Mouse (Mus musculus): ENCODE data around the gene Cbs.
"Not testable (repeated sequence)": the region's sequence is repeated elsewhere in the genome, so short reads cannot be mapped to it uniquely, and the experiment has no call there.

The Cbs gene

DNA sequence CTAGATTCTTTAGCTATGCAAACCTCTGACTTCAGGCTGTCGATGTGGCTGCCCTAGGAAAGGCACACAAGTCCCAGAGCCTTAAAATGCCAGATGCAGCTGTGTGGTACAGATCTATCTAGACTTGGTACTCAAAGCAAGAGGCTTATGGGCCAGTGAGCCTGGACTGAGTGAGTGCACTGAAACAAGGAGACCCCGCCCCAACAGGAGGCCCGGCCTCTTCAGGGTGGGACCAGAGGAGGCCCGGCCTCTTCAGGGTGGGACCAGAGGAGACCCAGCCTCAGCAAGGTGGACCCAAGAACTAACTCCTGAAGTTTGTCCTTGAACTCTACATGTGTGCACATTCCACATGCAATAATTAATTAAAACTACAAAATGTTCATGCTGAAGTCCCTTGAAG, 5.9 kb upstream of the Cbs start:
- DNase-seq, result no peak

DNA sequence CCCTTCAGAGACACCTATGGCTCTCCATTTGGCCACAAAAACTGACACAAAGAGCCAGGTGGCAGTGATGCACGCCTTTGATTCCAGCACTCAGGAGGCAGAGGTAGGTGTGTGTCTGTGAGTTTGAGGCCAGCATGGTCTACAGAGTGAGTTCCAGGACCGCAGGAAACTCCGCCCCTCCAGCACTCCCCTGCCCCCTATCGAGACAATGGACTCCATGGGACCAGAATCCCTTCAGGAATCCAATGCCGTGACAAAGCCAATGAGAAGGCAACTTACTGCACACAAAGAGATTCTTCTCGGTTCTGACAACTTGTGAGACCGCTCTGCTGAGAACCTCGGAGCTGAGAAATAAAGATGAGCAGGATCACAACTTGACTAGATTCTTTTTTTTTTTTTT, 5.3 kb upstream of the Cbs start:
- no peak for DNase-seq

- no peak for DNase-seq
These were observed 2.6 kb upstream of the Cbs start for GRCm38 (mm10) chr17:31639651-31640050.

DNA sequence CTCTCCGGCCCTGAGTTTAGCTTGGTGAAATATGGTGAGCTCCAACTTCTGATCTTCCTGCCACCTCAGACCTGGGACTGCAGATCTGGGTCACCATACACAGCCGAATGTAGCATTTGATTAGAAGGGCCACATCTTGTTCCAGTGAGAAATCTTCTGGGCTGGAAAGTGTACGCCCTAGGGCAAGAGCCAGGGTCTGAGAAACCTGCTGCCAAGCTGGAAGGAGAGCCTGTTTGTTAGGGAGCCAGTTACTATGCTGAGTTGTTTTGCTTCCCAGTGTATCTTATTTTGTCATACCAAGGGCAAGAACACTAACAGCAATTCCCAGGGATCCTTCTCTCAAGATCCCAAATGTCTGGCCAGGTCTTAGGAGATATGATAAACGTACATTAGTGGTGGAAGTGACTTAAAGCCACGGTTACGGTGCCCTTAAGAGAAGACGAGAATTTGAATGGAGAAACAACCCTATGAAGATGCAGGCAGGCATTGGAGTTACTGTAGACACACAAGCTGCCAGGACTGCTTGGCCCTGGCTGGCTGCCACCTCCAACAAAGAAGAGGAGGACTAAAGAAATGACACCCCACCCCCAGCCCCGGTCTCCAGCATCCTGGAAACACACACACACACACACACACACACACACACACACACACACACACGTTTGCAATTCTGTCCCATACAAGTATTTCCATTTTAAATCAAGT, 980 bp upstream of the Cbs start:
- DNase-seq, result peak; percentile 54

- DNase-seq, result no peak
These were observed 629 bp downstream of the Cbs start for GRCm38 (mm10) chr17:31636277-31636941.

DNA sequence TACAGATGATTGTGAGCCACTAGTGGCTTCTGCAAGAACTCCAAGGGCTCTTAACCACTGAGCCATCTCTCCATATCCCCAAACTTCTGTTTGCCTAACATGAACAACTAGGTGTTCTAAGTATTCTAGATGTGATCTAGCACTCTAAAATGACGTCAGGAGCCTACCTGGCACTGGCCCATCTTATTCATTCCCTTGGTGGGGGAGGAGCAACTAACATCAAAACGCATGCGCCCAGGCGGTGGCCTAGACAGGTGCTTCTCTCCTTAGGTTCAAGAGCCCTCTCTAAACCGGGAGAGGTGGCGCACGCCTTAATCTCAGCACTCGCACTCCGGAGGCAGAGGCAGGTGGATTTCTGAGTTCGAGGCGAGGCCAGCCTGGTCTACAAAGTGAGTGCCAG, 1.3 kb downstream of the Cbs start:
- no peak for DNase-seq

DNA sequence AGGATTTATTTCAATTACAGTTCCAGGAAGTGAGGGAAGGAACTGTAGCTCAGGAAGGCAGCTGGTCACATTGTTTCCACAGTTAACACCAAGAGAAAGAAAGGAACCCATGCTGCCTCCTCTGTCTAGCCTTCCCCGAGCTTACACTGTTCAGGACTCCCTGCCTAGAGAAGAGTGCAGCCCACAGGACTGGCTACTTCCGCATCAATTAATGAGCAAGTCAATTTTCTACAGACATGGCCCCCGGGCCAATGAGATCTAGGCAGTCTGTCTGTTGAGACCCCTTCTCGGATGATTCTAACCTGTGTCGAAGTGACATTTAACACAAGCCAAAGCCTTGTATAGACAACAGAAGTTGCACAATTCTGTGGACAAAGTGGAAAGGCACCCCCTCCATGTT, 2.1 kb downstream of the Cbs start:
- no peak for DNase-seq

DNA sequence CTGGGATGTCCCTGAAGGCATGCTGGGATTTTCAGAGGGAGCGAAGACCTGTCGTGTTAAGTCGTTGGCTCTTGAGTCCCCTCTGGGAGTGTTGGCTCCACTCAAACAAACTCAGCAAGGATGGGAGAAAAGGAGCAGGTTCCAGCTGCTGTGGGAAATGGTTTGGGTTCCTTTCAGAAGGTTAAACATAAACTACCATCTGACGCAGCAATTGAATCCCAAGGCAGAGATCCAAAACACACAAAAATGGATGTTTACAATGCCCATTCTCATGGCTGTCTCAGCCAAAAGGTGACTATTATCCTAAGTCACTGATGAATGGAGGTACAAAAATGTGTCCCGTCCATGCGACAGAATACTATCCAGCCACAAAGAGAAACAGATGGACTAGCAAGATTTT, 4.0 kb downstream of the Cbs start:
- DNase-seq, result no peak

- no peak for DNase-seq
These were observed 5.8 kb downstream of the Cbs start for GRCm38 (mm10) chr17:31631081-31631800.

- no peak for DNase-seq
These were observed 9.1 kb downstream of the Cbs start for GRCm38 (mm10) chr17:31627961-31628360.

DNA sequence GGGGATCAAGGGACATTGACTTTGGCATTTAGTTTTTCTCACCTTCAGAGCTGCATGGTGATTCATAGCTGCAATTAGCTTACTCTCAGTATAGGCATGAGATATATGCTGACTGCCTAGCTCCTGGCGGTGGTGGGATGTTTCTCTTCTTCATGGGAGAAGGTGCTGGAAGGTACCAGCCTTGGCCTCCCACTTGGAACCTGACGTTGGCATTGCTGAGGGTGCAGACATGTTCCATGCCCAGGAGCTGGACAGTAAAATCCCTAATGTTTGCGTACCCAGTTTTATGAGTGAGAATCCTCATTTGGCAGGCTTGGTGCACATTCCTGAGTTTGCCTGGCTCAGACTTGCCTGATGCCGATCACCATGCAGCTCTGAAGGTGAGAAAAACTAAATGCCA, 13.9 kb downstream of the Cbs start:
- no peak for DNase-seq

GRCm38 (mm10) chr17:31613086-31613755, 23.8 kb downstream of the Cbs start:
- no peak for DNase-seq

DNA sequence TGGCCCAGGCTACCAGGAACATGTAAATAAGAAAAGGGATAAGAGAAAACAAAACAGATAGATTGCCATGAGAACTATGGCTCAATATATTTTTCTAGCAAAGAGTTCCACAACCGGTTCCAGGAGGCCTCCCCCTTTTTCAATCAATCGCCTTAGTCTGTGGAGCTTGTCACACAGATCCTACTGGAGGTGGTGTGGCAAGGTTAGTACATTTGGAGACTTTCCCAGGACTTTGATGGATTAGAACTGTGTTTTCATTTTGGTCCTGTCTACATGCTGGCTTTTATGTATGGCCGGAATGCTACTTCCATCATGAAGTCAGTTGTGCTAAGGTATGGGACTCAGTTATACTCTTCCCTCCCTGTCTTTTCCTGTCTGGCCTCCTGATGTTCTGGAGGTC, 27.1 kb downstream of the Cbs start:
- DNase-seq, result no peak

DNA sequence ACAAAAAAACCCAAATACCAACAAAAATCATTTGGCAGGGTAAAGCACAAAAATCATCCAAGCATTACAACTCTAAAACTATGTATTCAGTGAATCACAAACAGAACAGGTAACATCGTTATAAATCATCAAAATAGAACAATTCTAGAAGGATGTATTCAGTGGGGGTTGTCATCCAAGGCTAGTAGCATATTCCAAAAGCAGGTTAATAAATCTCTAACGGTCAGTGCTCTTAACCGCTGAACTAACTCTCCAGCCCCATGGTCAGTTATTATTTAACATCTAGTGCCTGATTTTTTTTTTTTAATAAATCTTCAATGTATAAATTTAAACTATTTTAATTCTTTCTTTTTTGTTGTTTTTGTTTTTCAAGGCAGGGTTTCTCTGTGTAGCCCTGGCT, 27.9 kb downstream of the Cbs start:
- DNase-seq, result not testable (repeated sequence)

DNA sequence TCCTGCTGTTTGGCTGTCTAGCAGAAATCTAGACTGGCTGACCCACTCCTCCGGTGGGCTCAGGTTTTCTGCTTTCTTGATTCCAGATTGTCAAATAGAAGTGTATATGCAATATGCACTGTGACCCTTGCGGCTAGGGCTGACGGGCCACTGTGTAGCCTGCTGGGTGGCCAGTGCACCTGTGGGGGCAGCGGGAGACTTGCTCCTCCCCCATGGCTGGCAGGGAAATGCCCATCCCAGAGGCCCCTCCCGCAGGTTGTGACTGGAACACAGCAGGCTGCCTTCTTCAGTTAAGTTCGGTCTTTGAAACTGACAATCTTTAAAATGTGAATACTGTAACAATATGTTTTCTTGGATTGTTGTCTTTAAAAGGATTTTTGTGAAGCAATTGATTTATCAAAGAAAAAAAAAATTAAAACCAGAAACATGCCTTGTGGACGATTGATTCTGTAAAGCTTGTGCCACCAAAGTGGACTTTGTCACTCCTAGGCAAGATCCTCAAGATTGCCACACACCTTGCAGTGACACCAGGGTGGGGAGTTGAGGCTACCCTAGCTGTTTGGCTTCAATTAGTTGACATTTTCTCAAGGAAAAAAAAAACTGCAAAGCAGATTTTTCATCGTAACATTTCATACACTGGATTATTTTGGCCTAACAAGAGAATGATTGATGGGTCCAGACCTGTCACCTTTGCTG, 29.6 kb downstream of the Cbs start:
- no peak for DNase-seq

GRCm38 (mm10) chr17:31606424-31606823, 30.6 kb downstream of the Cbs start:
- no peak for DNase-seq

GRCm38 (mm10) chr17:31598593-31598992, 38.4 kb downstream of the Cbs start:
- no peak for DNase-seq

- DNase-seq, result no peak
These were observed 39.1 kb downstream of the Cbs start for GRCm38 (mm10) chr17:31597957-31598356.

- peak; percentile 25 for DNase-seq
These were observed 42.0 kb downstream of the Cbs start for GRCm38 (mm10) chr17:31595077-31595476.

- no peak for DNase-seq
These were observed 42.4 kb downstream of the Cbs start for GRCm38 (mm10) chr17:31594590-31594989.

DNA sequence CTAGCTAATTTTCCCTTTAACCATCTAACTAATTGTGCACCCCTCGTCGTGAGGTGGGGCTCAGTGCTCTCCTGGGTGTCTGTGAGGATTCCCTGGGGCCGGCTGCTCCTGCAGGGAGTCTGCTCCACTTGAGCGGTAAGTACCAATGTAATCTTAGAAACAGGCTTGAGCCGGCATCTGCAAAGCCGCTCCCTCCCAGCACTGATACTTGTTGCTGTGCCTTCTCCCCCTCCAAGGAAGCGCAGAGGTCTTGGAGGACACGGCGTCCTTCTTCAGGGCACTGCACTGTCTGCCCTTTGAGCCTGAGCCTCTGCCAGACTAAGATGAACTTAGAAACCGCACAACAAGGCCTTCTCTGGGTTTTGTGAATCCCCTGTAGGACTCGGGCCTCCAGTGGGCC, 46.2 kb downstream of the Cbs start:
- no peak for DNase-seq

- DNase-seq, result no peak
These were observed 48.3 kb downstream of the Cbs start for GRCm38 (mm10) chr17:31588726-31589125.

GRCm38 (mm10) chr17:31588115-31588514, 48.9 kb downstream of the Cbs start:
- no peak for DNase-seq

All from right cerebral cortex, postnatal 25 days (tissue).